Mouse (Mus musculus): ENCODE results near the gene Cux1.

Cux1 gene

DNA sequence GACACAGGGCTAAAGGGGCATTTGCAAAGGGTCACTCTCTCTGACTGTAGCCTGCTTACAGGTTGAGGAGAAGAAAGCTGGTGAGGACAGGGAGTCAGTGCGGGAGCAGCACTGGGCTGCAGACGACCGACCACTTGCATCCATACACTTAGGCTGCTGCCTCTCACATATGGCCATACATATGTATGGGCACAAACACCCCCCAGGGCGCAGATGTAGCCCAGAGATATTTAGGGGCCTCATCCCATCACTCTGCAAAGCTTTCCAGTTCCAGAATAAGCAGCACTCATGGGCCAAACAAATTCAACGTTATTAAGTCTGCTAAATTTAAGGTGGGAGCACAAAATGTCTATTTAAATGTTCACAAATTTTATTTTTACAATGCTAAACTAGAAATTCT lies 261.0 kb downstream of the Cux1 start:
- no peak for DNase-seq (ENCODE audit: low spot score)

DNA sequence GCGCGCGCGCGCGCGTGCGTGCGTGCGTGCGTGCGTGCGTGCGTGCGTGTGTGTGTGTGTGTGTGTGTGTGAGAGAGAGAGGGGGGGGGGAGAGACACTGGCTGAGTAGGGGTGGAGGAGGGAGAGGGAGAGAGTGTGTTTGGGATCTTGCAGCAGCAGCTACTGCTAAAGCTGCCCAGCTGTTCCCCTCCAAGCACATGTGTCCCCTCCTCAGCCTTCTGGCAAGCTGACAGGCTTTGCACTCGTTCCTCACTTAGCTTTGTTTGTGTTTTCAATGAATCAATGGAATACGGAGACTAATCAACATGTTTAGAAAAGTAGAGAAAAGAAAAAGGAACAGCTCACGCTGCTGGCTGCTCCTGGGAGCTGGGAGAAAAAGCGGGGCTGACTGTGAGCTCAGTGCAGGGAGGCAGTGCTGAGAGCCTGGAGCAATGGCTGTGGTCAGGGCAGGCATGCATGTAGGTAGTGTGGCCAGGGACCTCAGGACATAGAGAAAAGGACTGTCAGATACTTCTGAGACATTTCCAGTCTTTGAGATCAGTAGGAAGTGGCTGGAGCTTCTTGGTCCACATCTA lies 263.8 kb downstream of the Cux1 start:
- no peak for DNase-seq (ENCODE audit: low spot score)

DNA sequence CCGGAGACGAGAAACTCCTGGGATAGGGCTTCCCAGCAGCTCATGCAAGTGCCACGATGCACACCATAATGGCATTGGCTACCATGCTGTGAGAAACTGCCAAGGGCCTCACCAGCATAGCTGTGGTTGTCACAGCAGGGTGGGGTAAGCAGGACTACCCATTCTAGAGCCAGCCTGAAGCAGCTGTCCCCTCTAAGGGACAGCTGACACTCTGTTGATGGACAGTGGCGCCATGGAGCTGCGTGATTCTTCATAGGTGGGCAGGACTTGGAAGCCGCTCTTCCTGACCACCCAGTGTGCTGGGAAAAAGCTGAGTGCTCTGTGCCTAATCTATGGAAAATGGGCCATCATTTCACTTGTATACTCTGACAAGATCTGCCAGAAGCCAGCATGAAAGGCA lies 266.4 kb downstream of the Cux1 start:
- DNase-seq (ENCODE audit: low spot score): no peak

DNA sequence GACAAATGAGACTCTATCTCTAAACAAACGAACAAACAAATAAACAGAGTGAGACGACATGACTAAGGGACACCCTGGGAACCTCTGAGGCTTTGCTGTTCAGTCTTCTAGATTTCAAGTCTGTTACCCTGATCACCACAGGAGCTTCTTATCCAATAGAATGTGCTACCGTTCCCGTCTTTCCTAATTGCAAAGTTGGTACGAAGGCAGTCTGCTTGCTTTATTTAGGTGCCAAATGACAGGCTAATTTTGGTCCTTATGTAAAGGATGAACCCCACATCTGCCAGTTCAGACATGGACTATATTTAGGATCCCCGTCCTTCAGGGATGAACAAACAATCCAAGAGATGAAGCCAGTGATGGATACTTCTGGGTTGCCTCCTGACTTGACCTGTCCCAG lies 269.6 kb downstream of the Cux1 start:
- DNase-seq (ENCODE audit: low spot score): no peak

DNA sequence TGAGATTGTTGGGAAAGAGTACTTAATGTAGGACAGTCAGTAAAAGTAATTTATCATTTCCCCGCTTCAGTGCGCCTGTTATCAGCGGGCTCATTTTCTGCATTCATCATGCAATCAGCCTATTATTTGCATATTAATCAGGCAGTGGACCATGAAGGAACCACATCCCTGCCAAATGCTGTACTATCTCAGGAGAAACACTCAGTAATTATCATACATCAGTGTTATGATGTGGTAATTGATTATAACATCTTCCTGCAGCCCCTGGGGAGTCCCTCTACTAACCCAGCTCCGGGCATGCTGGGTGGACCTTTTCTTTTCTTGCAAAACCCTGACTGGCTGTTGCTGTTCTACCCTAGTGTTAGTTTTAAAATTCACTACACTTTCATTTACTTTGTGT lies 270.4 kb downstream of the Cux1 start:
- no peak for DNase-seq (ENCODE audit: low spot score)

DNA sequence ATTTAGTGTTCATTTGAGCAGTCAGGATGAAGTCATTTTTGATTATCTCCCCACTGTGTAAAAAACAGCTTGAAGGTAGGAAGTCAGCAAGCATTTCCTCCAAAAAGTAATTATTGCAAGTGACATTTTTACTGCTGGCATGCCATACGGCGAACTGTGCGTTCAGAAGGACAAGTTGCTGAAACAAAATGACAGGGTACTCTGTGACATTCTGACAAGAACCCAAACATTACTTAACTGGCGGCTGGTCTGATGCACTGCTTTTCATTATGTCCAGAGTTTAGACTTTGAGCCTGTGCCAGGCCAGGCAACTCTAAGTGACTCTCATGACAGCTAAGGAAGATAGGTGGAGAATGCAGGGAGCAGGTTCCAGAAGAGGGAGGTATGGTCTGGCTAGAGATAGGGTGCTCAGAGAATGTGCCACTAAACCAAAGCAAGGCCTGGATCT lies 274.3 kb downstream of the Cux1 start:
- no peak for DNase-seq (ENCODE audit: low spot score)

DNA sequence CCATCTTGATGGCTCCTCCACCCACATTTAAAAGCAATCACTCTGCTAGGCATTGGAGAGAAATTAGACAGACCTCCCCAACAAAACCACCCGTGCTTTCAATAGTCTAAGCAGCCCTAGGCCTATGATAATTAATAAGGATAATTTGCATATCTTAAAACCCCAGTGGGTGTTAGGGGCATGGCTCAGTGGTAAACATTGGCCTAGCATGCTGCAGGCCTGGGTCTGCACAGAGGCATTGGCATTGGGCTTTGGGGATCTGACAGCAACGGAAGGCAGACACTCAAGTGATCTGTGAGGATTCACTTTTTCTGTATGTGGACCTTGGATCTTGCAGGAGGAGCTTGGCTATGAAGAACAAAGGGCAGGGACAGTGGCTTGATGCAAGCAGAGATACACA lies 274.9 kb downstream of the Cux1 start:
- no peak for DNase-seq (ENCODE audit: low spot score)

DNA sequence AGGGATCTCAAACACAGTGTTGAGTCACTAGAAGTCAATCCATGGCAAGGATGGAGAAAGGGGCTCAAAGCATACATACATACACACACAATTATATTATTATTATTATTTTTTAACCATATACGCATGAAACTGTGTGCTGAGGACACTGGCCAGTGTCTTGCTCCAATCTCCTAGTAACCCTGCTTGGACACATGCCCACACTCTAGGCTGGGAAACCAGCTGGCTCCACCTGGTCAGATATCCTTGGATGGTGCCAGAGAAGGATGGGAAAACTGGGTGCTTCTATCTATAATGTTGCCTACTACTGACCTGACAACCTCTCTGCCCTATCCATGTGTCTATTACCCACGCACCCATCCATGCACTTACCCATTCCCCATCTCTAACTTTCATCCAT lies 275.7 kb downstream of the Cux1 start:
- DNase-seq (ENCODE audit: low spot score): no peak

DNA sequence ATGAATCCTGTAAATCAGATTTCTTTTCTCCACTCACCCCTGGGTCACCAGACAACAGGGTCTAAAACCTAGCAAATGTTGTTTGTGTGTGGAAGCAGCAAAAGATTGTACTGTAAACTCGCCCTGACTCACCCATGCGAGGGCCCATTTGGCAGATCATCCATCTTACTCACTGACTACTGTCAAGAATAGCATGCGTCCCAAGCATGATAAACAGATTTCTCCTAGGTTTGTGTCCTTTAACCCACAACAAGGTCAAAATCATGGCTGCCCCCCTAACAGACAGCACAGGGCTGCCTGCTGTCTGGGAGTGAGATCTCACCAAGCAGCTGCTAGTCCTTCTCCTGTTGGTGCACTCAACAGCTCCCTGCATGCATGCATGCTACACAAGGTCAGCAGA lies 277.5 kb downstream of the Cux1 start:
- DNase-seq (ENCODE audit: low spot score): no peak

DNA sequence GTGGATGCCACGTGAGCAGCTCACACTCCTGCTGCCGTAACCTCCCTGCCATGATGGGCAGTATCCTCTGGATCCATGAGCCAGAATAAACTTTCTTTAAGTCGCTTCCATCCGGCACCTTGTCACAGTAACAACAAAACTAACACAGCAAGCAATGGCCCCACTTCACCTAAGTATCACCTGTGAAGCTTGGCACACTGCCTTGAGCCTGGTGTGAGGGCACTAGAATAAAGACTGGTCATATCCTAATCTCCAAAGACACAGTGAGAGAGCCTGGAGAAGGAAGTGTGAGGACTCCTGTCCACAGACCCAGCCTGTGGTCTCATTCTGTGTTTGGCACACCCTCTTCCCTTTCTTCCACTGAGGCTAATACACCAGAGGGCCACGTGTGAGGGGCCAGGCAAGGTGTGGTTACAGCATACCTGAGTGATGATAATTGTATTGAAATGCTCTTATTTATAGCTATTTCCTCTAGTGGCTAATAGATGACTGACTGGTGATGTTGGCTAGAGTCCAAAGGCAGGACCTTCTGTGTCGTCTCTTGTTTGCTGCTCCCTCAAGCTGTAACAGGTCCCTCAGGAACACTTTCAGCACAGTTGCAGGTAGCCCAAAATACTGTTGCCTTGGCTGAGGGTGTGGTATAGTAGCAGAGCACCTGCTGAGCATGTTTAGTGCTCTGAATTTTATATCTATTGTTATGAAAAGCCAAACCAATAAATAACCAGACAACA lies 278.8 kb downstream of the Cux1 start:
- DNase-seq (ENCODE audit: low spot score): no peak

DNA sequence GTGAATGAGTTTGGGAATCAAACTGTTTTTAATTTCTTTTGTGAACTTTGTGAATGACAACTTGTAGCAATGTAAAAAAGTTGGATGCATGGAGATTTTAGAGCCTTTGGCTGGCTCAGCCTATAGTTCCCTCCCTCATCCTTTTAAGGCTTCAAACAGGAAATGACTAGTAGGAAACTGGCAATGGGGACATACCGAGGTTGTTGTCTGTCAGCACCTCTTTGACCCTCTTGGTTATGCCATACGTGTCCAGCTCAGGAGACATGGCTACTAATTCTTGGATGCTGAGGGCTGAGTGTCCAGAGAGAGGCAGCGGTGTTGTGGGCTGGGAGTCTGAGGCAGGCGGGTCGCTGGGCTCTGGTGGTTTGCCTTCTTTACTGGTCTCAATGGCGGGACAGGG lies 280.7 kb downstream of the Cux1 start:
- DNase-seq (ENCODE audit: low spot score): no peak

DNA sequence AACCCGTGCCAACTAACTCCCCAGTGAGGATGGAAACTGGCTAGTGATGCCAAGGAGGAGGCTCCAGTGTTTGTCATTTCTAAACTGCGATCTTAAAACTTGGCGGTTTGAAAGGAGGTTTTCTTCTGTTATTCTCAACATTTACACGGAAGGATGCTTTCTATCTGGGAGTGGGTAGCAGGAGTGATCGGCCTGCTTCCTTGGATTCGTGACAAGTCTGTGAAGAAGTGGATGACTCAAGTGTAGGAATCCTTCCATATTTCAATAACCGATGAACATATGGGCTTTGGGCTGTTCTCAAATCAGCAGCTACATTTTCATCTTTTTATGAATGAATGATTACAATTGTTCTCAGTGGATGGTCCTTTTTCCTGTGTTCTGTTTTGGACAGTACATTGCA lies 282.2 kb downstream of the Cux1 start:
- DNase-seq (ENCODE audit: low spot score): no peak

DNA sequence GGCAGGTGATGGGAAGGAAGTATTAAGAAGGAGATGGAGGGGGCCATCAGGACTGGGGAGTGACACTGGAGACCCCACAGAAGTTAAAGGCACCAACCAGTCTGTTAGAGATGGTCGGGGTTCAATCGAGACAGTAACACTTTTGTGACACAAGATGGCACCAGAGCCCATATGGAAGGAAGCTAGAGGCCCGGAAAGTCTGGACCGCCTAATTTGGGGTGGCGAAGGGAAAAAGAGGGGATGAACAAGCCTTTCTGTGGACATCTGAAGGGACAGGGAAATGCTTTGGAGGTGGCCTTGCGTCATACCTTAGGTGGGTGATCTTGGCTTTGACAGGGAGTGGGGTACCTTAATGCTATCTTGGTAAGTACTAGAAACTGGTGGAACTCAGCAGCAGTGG lies 285.9 kb downstream of the Cux1 start:
- peak; percentile 62 for DNase-seq (ENCODE audit: low spot score)

DNA sequence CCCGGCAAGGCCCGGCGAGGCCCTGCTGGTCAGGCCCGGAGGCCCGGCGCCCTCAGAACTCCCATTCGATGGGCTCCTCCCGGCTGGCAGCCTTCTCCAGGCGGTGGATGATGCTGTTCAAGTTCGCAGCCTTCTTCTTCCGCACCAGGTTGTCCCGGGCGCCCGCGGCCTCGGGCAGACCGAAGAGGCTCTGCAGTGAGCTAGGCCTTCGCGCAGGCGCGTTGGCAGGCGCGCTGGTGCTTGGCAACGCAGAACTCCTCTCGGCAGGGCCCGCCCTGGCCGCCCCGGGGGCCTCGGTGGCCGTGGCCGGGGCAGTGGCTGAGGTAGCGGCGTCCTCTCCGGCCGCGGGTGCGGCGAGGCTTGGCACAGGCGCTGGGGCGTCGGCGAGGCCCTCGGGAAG lies 292.6 kb downstream of the Cux1 start:
- no peak for DNase-seq (ENCODE audit: low spot score)

DNA sequence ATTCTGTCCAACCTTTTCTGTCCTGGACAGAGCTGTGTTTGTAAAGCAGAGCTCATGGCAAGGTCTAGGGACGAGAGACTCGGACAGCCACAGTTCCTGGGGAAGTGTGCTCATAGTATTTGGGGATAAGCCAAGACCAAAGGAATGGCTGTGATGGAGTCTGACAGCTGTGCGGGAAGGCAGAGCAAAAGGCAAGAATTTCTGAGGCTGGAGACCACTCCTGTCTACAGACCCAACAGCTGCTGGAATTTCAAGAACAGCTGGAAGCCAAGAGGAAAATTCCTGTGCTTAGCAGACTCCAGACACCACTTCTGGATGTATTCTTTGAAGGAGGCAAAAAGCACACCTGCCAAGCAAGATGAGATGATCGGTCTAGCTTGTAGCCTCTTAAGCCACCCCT lies 297.4 kb downstream of the Cux1 start:
- no peak for DNase-seq (ENCODE audit: low spot score)

DNA sequence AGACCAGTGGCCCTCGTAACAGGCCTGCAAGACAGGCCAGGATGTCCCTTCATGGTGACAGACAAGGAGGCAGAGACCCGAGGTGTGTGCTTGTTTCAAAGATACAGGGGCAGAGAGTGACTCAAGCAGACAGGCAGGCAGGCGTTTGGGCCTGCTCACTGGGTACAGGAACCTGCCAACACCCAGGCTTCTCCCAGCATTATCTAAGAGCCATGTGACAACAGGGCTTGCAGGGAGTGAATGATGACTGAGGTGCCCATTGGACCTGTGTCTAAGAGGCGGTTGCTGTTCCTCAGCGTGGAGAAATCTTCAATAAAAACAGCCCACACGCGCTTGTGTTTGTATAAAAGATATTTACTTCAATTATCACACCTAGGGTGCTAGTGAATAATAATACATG lies 301.2 kb downstream of the Cux1 start:
- no peak for DNase-seq (ENCODE audit: low spot score)

DNA sequence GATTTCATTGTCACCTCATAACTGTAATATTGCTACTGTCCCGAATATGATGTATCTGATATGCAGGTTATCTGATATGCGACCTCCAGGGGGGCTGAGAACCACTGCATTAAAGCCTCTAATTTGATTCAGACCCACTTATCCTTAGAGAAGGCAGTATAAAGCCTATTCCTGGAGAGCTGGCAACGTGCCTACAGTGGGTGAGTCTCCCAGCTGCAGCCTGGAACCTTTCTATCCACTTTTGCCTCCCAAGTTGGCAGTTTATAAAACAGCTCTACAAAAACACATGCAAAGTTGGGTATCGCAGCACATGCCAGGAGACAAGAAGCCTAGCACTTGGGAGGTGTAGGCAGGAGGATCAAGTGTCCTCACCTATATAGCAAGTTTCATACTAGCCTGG lies 303.9 kb downstream of the Cux1 start:
- no peak for DNase-seq (ENCODE audit: low spot score)

DNA sequence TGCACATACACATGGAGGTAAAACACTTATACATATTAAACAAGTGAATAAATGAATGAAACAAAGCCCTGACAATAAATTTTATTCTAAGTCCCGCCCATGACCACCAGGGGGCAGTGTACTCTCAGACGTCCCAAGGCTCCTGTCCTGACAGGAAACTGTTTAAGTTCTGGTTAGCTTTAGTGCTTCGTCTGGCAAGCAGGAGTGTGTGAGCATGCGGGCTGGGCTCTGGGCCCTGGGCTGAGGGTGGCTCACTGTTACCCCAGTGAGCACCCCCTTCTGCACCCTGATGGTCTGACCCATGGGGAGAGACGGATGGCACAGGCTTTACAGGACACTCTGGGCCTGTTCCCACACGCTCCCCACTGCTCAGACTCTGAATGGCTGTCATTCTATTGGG lies 308.4 kb downstream of the Cux1 start:
- DNase-seq (ENCODE audit: low spot score): peak; percentile 83

DNA sequence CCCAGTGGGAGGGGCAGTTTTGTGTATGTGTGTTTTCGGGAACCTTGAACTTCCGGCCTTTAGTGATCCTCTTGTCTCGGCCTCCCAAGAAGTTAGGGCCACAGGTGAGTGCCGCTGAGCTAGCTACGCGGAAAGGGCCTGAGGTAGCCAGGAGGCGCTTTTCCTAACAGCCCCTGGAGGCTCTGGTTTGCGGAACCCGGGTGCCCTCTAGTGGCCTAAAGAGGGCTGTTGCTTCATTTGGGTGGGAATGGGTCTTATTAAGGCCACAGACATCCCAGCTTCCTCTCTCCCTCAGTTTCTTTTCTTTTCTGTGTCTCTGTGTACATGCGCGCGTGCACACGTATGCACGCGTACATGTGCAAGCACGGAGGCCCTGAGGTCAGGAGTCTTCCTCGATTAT lies 314.4 kb downstream of the Cux1 start:
- peak; percentile 92 for DNase-seq (ENCODE audit: low spot score)

DNA sequence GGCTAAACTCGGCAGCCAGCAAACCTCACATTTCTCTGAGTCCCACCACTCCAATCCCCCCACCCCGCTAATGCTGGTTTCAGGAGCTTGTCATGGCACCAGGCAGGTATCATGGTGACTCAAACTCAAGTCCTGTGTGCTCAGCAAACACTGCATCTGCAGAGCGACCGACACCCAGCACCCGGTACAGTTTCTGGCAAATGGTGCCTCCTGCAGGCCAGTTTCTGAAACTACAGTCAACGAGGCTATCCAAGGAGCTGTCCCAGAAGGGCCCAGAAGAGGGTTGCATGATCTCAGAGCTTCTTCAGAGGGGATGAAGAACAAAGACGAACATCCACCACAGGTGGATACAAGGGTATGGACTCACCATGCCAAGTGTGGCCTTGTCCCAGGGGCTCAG lies 316.3 kb downstream of the Cux1 start:
- peak; percentile 60 for DNase-seq (ENCODE audit: low spot score)

DNA sequence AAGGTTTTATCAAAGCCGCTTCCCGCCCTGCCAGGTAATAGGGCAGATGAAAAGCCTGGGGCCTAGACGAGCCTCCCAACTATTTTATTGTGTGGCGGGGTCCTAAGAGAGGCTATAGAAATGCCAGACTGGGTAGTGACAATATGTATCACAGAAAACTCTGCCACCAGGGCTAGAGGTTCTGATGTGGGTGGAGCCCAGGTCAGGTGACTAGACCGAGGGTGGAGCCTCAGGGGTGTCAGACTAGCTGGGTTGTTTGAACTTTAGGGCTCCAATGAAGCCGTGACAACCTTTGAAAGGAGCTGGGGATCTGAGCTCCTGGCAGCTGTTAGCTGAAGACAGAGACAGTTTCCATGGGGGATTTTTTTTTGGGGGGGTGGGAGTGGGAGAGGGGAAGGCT lies 318.8 kb downstream of the Cux1 start:
- DNase-seq (ENCODE audit: low spot score): no peak

DNA sequence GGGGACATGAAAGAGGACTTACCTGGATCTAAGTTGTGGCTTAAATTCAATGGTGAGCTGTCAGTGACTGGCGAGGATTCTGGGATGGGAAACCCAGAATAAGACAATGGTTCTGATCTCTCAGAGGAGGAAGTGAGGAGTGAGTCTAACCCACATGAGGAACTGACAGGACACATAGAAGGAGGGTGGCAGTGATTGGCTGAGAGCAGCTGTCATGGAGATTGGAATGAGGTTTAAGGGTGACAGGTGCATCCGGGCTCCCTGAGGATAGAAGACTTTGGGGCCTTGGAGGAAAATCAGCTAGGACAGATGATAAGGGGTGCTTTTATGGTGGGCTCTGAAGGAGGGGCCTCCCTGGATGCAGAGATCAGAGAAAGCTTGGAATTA lies 320.8 kb downstream of the Cux1 start, which contains the start of gene Sh2b2:
TSS of gene Sh2b2 (minus strand) at position 105 of the 387 bp plus-strand sequence.
- no peak for DNase-seq (ENCODE audit: low spot score)

DNA sequence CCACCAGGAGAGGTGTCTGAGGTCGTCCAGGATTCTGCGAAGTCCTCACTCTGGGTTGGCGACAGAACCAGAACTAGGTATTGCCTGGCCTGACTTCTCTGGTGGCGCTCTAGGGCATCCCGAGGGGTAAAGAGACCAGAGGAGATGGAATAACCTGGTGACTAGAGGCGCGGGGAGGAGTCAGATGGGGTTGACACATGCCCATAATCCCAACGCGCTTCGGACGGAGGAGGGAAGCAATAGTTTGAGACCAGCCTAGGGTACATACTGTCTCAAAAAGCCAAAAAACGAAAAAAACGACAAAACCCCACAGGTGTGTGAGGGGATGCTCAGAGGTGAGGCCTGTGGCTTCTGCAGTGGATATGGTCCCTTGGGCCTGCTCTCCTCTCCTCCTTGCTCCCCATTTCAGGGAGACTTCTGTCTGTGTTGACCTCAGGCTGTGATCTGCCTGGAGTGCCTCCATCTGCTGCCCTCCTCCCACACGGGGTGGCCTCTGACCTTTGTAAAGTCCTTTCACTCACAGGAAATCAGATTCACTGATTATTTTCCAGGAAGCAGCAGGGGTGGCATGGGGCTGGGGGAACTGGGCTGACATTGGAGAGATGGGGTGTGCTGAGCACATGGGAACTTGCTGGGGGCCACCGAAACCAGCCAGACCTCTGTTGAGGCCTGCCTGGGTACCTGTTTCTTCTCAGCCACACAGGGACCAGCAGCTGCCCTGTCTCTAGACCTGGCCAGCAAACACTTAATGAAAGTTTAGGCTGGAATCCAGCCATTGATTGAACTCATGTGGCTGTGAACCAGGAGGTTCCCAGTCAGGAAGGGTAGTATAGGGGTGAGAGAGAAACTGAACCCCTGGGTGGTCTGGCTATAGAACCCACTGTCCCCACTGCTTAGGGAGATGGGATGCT lies 321.5 kb downstream of the Cux1 start:
- DNase-seq (ENCODE audit: low spot score): peak; percentile 43
